Mouse (Mus musculus) monocyte, adult 2 months (primary cell): ENCODE data around the gene Mansc1.
A peak's percentile ranks its signal among the peaks of the same experiment; 100 is the strongest.

ENCODE experiments used
- DNase-seq, 2 experiments: peaks; one replicate each; pipeline ENCODE4 v3.0.0; 2022; ENCODE audit warnings: low spot score in 2 of 2, low read depth in 1 of 2

Mansc1 gene

DNA sequence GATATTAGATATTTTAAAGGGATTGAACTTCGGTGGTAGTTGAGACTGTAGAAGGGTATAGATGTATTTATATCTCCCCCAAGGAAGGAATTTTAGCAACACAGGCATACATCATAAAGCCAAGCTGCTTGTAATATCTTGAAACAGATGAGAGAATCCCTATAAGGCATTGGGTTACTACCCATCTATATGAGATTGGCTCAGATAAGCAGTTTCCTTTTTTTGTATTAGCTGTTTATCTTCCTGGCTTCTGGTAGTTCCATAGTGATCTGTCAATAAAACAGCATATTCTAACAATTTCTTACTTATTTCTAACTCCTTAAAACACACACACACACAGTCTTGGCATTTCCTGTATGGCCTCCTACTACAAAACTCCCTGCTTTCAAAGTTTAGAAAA is 7.6 kb upstream of the Mansc1 start:
- no peak for DNase-seq

DNA sequence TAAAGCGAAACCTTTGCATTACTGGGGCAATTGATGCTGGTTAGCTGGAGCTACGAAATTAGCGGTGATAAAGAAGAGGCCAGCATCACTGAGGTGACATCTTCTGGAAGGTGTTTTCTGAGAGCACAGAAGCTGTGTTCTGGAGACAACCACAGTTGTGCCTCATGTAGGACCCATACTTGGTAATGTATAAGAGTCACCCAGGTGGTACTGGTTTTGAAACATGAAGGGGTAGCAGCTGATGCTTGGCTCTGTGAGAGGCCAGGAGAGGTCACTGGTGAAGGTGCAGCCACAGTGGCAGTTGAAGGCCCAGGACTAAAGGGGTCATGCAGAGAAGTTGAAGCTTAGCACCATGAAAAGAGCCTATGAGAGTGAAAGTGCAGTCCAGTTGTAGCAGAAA is 6.9 kb upstream of the Mansc1 start, which contains the start of gene Borcs5:
Gene Borcs5 (plus strand): TSS at position 301 of the 400 bp plus-strand sequence.
- DNase-seq: no peak

DNA sequence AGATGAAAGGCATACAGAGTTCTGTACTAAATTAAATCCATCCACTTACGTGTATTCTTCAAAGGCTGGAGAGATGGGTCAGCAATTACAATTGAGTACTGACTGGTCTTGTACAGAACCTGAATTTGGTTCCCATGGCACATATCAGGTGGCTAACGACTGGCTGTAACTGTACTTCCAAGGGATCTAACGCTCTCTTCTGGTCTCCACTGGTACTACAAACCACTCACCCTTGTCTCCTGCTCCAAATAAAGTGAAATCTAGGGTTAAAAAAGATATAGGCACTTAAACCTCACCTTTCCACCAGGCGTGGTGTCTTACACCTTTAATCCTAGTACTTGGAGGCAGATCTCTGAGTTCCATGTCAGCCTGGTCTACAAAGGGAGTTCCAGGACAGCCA is 4.2 kb upstream of the Mansc1 start:
- DNase-seq: no peak

DNA sequence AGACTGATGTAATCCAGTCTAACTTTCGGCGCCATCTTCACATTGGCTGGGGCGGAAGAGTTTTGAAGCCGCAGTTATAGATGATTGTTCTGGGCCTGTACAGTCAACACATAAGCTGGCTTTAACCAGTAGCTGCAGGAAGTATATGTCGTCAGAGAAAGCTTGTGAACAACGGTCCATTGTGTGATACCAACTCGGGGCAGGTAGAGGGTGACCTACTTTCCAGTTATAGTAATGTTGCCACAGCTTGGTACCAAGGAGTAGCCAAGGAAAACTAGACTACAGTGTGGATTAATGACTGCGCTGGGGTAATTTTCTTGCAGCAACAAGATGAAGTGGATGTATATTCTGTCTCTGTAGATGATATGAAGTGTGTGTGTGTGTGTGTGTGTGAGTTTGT is 1.3 kb upstream of the Mansc1 start:
- DNase-seq: no peak

DNA sequence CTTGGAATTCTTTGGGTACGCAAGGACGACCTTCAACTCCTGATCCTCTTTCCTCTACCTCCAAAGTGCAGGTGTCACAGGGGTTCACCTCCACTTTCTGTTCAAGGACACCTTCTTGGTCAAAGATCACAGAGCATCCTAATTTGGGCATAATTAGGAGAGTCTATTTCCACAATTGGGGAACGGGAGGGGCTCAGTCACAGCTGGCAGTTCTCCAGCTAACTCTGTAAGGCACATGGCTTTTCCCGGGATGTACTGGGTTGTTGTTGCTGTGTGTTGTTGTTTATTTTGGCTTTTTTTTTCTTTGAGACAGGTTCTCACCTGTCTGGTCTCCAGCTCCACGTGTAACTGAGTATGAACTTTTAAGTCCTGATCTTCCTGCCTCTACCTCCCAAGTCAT is 468 bp upstream of the Mansc1 start:
- DNase-seq: no peak

DNA sequence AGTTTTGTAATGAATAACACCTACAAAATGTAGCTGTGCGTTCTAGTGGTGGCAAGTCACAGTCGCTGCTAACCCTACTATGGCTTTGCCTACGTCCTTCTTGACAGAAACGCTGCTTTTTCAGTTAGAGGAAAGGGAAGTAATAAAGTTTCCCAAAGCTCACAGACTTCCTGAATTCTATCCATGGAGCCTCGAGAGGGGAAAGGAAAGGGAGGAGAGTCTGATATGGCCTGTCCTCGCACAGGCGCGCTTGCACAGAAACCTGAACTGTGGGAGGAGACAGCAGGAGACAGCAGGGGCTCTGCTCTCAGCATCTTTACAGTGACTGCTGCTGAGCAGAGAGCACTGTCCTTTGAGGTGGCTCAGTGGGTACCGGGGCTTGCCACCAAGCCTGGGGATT is 1.8 kb downstream of the Mansc1 start:
- no peak for DNase-seq

DNA sequence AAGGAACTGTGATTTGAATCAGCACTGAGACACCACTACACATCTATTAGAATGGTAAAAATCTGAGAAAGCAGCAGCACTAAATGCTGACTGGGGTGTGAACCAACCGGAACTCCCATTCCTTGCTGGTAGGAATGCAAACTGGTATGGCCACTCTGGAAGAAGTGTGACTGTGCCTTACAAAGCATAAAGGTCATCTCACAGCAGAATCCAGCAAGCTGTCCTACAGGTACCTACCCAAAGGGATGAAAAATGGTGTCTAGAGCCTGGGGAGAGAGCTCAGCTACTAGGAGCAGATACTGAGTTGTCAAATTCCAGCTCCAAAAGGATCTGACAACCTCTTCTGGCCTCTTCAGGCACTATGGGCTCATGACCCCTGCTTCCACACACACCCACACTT is 5.7 kb downstream of the Mansc1 start:
- DNase-seq: no peak

DNA sequence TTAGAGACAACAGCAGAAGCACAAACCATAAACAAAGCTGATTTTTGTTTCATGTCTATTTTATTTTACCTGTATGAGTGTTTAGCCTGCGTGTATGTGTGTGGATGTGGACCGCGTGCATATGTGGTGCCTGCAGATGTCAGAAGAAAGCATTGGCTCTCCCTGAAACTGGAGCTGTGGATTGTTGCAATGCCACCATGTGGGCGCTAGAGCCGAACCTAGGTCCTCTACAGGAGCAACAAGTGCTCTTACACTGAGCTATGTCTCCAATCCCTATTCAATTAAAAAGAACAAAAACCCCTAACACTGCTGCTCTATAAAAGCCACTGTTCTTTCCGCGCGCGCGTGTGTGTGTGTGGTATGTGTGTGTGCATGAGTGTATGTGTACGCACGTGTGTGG is 6.9 kb downstream of the Mansc1 start:
- no peak for DNase-seq

DNA sequence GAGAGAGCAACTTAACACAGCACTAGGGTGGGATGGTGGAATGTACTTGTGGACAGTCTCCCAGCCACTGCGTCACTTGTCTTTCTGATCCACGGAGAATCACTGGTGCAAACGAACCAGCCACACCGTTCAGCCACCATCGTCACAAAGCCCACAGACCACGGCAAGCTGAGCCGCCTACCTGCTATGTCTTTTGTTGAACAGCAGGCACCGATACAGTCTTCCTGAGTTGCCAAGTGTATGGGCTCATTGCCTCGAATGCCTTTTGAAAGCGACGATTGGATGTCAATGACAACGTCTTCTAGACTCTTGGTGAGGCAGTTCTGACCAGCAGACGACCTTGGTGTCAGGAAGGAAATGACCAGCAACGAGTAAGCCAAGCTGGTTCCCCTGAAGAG is 10.7 kb downstream of the Mansc1 start:
- no peak for DNase-seq

DNA sequence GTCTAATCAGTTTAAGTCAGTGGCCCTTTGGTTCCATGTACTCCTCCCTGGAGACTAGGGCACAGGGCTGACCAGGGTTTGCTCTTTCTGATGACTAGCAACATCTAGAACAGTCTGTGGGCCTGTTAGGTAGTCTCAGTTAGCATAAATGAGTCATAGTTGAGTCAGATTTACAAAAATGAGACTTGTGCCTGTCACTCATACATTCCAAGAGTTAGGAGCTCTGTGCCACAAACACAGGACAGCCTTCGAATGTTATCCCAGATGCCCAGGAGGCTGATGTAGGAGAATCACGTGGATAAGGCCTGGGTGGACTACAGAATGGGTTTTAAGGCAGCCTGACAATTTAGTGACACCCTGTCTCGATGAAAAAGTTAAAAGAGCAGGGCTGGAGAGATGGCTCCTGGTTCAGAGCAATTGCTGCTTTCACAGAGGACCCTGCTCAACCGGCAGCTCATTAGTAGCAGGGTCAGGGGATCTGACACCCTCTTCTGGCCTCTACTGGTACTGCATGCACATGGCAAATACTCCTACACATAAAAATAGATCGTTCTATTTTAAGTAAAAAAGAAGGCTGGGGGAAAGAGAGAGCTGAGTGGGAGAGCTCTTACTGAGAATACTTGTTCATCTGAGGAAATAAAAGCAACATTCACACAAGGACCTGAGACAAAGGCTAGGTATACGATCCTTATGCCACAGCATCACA is 11.3 kb downstream of the Mansc1 start:
- no peak for DNase-seq

DNA sequence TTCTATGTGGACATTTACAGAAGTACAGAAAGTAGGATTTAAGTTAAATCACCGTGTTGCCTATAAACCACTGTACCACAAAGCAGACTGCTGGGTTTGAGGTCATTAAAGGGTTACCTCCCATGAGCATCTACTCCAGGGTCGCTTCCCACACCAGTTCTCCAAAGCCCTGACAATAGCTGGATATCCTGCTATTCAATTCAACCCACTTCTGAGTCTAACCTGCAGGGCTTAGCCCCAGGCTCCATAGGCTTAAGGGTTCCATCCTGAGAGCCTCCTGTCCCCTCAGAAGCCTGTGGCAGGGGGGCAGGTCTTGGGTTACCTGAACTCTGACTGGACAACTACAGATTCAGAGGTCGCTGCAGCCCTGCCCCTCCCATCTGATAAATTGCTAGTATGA is 12.2 kb downstream of the Mansc1 start:
- DNase-seq: no peak

DNA sequence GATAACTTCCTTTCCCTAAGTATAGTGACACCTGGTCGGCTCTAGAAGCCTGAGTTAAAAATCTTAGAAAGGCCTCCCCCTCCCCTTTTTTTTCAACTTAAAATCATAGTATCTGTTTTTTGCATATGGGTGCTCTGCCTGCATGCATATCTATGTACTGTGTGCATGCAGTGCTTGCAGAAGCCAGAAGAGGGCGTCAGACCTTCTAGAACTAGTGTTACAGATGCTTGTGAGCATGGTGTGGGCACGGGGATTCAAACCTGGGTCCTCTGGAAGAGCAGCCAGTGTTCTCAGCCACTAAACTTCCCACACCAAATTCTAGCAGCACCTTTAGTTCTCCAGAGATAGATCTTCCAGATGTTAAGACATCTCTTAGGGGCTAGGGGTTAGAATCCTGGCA is 14.7 kb downstream of the Mansc1 start:
- no peak for DNase-seq

DNA sequence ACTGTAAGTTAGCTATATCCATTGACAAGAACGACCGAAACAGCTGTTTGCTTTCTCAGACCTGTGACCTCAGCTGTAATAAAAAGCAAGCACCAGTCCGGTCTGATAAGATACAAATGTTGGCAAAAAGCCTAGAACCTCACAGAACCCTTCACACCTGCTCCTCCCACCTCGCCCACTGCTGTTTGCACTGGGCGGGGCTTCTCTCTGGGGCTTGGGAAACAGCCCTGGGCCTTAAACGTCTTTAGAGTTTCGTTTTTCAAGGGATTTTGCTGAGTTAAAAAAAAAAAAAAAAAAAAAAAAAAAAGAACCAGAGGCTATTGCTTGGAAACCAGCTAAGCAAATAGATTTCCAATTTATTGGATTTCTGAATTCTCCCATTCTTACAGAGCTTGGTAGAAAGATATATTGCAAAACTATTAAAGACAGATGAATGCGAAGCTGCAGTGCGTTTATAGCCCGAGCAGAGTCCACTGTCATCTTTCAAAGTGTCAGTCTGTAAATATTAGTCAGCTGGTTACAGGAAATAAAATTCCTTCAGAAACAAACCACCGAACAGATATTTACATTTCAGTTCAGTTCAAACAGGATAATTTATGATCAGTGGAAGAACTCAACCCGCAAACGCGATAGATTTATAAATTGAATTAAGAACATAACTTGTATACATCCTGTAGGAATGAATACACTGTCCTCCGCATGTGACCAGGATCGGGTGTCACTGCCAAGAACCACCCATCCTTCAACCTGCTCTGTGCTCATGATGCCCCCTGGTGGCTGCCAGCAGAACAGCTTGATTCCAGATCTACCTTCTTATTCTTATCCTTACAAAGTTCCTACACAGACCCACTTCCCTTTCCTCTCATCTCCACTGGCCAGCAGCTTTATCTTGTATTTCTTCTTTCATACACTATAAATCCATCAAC is 17.3 kb downstream of the Mansc1 start:
- DNase-seq: peak; percentile 26 to 53

DNA sequence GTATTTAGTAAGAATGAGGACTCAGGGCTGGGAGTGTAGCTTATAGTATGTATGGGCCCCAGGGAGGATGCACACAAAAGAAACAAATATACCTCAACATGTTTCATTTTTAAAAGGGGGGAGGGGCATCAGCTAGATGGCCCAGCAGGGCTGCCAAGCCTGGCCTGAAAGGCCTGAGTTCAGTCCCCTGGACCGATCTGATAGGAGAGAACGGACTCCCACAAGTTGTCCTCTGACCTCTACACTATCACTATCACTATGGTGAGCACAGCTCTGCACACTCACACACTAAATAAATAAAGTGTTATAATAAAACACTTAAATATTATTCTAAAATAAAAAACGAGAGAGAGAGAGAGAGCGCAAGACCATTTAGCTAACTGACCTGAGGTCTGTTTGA is 18.0 kb downstream of the Mansc1 start:
- DNase-seq: no peak

DNA sequence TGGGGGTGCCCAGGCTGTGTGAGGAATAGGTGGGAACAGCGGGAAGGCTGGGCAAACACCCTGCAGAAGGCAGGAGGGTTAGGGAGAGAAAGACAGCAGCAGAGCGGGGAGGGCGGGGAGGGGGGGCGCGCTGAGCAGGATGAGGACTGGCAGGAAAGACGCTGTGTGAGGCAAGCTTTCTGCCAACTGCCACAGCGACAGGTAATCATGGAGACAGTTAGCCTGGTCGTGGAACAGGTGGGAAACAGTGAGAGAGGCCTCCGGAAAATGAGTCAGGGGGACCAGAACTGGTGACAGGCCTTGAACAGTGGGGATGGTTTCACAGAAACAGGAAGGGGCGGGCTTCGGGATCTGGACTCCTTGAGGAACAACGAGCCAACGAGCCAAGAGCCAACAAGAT is 20.4 kb downstream of the Mansc1 start:
- DNase-seq: no peak

DNA sequence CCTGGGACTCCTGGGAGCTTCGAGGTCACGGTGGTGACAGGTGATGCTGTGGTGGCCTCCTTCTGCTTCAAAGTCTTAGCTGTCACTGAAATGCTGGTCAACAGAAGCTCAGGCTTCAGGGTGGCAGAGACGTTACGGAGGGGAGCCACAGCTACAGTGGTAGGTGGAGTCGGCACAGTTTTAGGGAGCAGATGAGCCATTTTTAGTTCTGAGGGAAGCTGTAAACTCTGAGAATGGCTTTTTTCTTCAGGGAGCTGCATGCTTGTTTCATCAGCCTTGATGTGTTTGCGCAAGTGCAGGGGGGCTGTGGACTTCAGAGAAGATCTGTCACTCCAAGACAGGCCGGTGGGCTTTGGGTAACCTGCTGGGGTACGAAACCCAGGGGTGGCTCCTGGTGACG is 21.9 kb downstream of the Mansc1 start:
- DNase-seq: no peak

DNA sequence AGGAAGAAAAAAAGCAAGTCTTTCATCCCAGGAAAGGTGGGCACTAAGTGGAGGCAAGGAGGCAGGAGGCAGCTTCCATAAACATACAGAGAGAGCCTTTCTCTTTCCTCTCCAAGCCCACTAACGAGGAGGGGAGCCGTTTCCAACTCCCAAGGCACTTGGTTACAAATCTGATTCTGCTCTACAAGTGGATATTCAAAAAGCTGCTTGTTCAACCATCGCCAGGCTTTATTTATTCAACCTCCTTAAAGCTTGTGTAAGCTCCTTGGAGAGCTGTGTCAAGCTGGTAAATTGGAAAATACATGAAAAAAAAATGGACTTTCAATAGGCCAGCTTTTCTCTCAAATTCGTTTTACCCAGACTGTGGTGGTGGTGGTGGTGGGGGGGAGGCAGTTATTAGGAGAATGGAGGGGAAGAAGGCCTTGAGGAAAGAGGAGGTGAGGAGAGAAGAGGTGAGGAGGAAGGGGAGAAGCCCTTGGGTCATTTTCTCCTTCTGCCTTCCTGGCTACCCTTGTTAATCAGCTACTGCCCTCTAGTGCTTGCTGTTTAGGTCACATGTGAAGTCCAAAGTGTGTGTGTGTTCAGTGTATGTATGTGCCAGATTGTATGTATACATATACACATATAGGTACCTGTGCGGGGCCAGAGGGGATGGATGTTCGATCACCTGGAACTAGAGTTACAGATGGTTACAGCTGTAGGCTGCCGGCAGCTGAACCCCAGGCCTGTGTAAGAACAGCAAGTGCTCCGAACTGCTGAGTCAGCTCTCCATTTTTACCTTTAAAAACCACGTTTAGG is 25.1 kb downstream of the Mansc1 start:
- no peak for DNase-seq

DNA sequence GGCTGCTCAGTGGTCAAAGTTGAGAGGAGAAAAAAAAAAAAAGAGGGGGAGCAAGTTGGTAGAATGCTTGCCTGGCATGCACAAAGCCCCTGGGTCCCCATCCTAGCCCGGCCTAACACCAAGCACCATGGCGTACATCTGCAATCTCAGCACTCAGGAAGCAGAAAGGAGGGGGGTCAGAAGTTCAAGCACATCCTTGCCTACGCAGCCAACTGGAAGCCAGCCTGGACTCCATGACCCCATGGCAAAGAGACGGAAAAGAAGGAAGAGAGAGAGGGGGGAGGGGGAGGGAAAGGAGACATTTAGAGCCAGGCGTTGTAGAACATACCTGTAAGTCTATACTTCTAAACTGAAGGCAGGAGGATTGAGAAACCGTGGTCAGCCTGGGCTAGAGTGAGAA is 25.7 kb downstream of the Mansc1 start:
- no peak for DNase-seq

DNA sequence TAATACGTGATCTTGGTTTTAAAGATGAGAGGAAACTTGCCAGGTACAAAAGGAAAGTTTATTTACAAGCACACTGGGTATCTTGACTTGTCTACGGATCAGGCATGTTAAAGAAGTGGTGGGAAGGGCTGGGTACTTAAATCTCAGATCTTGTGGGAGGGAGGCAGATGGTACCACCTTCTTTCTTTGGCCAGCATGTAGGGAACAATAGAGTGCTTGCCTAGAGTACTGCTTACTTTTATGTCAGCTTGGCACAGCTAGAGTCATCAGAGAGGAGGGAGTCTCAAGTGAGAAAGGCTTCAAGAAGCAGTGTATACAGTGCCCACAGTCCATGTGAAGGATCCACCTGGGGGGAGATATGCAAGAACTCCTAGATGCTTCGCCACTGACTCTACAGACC is 27.1 kb downstream of the Mansc1 start:
- DNase-seq: no peak

DNA sequence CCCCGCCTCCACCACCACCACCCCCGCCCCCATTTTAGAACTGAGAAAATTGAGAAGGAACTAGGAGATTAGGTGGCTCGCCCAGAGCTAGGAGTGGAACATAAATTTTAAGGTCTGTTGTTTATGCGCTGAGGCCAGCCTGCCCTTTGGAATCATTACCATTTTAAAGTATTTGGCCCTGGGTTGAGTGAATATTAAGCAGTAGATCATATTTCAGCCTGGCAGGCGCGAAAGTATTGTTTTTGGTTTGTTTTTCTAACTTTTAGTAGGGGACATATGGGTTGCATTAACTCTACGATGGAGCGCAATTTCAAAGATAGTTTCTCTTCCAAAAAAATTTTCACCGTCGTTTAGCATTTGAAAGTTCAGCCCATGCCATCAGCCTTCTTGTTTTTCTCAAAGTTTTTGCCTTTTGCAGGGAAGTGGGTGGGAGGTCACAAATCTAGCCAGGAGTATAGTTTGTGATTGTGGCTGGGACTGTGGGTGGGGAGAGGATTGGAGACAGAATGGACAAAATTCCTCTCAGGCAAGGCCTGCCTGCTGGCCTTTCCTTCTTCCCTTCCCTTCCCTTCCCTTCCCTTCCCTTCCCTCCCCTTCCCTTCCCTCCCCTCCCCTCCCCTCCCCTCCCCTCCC is 29.8 kb downstream of the Mansc1 start:
- DNase-seq: no peak

DNA sequence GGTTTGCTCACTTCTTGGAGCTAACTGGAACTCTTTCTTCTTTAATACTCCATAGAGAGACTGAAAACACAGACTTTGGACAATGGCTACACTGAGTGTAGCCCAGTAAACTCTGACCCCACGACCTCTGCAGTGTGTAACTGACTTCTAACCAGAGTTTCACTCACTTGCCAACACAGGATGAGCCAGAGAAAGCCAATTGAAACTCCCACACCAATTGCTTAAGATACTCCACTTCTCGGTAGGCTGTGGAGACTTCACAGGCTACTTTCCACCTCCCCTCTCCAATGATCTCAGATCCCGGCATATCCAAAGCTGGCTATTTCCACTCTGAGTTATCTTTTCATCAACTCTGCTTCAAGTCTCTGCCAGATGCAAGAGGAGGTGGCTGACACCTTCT is 30.5 kb downstream of the Mansc1 start:
- DNase-seq: no peak
